ENCODE assay signal across 8 mouse cellular contexts in genomic region chr5:100820483-100821184, GRCm38 (mm10). TPM values are rescaled to one million over a fixed set of nuclear protein-coding genes. Genes with fewer than 3 reads are reported as not detected.
DNase-seq lines count a peak whose midpoint lies in the region; ATAC-seq lines count a peak whose summit lies in the region.

TSS of gene Abraxas1 (minus strand) at chr5:100820965.

- no peaks in the 10 kb centered on the region for H3K27me3 ChIP-seq in hindbrain, embryonic 12.5 days

- peak; percentile 90 for DNase-seq in NIH3T3 (ENCODE audit: low read depth)
- peak; percentile 88 to 94 for DNase-seq in cerebellum, postnatal 10 days
- peak; percentile 59 to 81 for DNase-seq in frontal cortex, postnatal 10 days (ENCODE audit: low spot score in 2 of 2)
- peak; percentile 76 to 80 for DNase-seq in layer of hippocampus, postnatal 25 days (ENCODE audit: extremely low spot score in 1 of 2, low spot score in 1 of 2)
- DNase-seq in lung, postnatal 14 days: peak; percentile 84
- peak; percentile 88 for DNase-seq in ovary, postnatal 36 days (ENCODE audit: low spot score)
- DNase-seq in thymus, postnatal 14 days: peak; percentile 94

- no peaks in the 10 kb centered on the region for H3K9me3 ChIP-seq in hindbrain, embryonic 12.5 days (replicated peaks)

- peak within 1 kb of the TSS; percentile 89 for H3K9ac ChIP-seq in hindbrain, embryonic 12.5 days

- under 1% methylated on average over 62 of the region's 63 CpGs for WGBS in hindbrain, embryonic 12.5 days

- H3K4me1 ChIP-seq in hindbrain, embryonic 12.5 days: 0 out of 2 replicates have a peak, but pooled peaks cover 3% of the 10 kb centered on the region

- H3K36me3 ChIP-seq in hindbrain, embryonic 12.5 days: peaks cover 11% of the 10 kb centered on the region; the same call in 1 of the 2 replicates

- H3K4me2 ChIP-seq in hindbrain, embryonic 12.5 days (replicated peaks): peak within 1 kb of the TSS; percentile 86

- peak; percentile 94 for ATAC-seq in hindbrain, embryonic 12.5 days (ENCODE audit: low FRiP score)

- H3K27ac ChIP-seq in hindbrain, embryonic 12.5 days: peak within 1 kb of the TSS; percentile 85

- H3K4me3 ChIP-seq in hindbrain, embryonic 12.5 days: peak within 1 kb of the TSS; percentile 81

RNA-seq across cellular contexts. Expression of gene Abraxas1, which starts in this region (rescaled TPM):
- 21.6 and 23.4 TPM in 2 replicates for polyA plus RNA-seq in hindbrain, embryonic 12.5 days (2016; fragmentation: Nextera tagmentation; extraction: Ambion mirVana)
- total RNA-seq in layer of hippocampus, postnatal 25 days (2021): 1 to 10 TPM; 6.9 to 9.2 TPM

Comparison
In these comparisons a context has a peak if more than half of its experiments do, and no peak if none do; other contexts are left out.
1. Peak in every context shown above with its lines: DNase-seq, ATAC-seq, H3K4me3 ChIP-seq and H3K27ac ChIP-seq.